Mouse (Mus musculus): ENCODE measurements around the gene Nrg3. TPM values are rescaled to one million over a fixed set of nuclear protein-coding genes. Genes with fewer than 3 reads are reported as not detected.

The Nrg3 gene
- polyA plus RNA-seq (2014; fragmentation: Nextera tagmentation; extraction: Ambion mirVana) = 1.1 and 1.3 TPM in 2 replicates

DNA sequence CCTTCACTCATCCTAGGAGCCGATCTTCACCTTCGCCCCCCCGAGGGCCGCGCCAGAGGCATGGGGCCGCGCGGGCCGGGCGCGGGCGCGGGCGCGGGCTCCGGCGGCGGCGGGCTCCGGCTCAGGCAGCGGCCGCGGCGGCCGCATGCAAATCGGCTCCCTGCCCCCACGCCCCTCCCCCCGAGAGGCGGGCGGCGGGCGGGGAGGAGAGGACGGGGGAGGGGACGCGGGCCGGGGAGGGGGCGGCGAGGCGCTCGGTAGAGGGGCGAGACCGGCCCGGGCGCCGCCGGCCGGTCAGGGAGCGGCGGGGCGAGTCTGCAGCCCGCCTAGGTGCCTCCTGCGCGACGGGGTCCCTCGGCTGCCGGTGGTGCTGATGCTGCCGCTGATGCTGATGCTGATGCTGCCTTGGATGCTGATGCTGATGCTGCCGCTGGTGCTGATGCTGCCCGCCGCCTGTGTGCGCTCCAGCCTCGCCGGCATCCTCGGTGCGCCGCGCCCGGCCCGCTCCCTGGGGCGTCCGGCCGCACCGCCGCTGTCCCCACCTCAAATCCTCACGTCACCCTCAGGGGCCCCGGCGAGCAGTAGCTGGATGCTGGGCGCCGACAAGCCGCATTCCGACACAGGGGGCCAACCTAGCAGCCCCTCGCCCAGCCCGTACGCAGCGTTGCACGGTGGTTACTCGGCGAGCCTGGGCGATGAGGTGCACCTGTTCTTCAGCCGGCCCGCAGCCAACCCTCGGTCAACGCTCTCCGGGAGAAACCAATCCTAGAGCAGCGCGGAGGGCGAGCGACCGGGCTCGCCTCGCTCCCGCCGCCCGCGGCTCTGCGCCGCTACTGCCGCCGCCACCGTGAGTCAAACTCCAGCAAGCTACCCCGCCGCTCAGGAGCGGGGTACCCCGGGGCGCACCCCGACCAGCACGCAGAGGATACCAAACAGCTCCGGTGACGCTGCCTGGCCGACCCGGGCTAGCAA, at the start of gene Nrg3:
Gene Nrg3 (minus strand): TSS at position 299 of the 972 bp plus-strand sequence.
- peak within 1 kb of the TSS; percentile 50 for H3K4me3 ChIP-seq (ENCODE audit: low read length)
- peaks cover 65% of the 10 kb centered on the region for H3K27me3 ChIP-seq (ENCODE audit: control insufficient read depth, insufficient read depth, low read length)
- no peaks in the 10 kb centered on the region for H3K36me3 ChIP-seq (ENCODE audit: control insufficient read depth, insufficient read depth, low read length)
- peak within 1 kb of the TSS; percentile 85 for H3K4me2 ChIP-seq (replicated peaks; ENCODE audit: low read depth, low read length)
- WGBS = under 1% methylated on average over 87 of the region's 121 CpGs
- ATAC-seq (ENCODE audit: low FRiP score, low TSS enrichment) = peak; percentile 78
- H3K9ac ChIP-seq (ENCODE audit: low read depth, low read length) = peak within 1 kb of the TSS; percentile 40; the same call in 1 of the 2 replicates
- no peak within 1 kb of the TSS for H3K27ac ChIP-seq (ENCODE audit: low read depth, low read length)
- H3K4me1 ChIP-seq (ENCODE audit: control insufficient read depth, insufficient read depth, low read length) = 0 out of 2 replicates have a peak, but pooled peaks cover 2% of the 10 kb centered on the region
- no peaks in the 10 kb centered on the region for H3K9me3 ChIP-seq (ENCODE audit: control insufficient read depth, low read length)

DNA sequence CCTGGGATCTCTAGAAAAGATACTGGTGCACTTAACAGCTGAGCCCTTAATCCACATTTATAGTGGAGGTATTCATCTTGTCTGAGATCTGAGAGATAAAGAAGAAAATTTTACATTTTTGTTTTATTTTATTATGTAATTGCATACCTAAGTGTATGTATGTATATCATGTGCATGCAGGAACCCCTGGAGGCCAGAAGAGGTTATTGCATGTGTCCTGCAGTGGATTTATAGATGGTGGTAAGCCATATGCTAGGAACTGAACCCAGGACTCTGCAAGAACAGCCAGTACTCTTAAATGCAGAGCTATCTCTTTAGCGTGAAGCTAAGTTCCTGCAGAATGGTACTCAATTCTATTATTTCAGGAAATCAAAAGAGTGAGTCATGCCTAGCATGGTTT, 36.1 kb upstream of the Nrg3 start:
- no peak for ATAC-seq (ENCODE audit: low FRiP score, low TSS enrichment)
- Histone ChIP-seq H3K36me3 (ENCODE audit: control insufficient read depth, insufficient read depth, low read length) (no peaks in the 10 kb centered on the region), H3K27ac (ENCODE audit: low read depth, low read length) (no peak overlapping the region), H3K9me3 (ENCODE audit: control insufficient read depth, low read length) (no peaks in the 10 kb centered on the region), H3K27me3 (ENCODE audit: control insufficient read depth, insufficient read depth, low read length) (no peaks in the 10 kb centered on the region), H3K4me3 (ENCODE audit: low read length) (no peak overlapping the region), H3K4me1 (ENCODE audit: control insufficient read depth, insufficient read depth, low read length) (no peaks in the 10 kb centered on the region), H3K4me2 (replicated peaks; ENCODE audit: low read depth, low read length) (no peak overlapping the region), H3K9ac (ENCODE audit: low read depth, low read length) (no peak overlapping the region)
- WGBS = 89% methylated on average over 1 of the region's 1 CpGs

DNA sequence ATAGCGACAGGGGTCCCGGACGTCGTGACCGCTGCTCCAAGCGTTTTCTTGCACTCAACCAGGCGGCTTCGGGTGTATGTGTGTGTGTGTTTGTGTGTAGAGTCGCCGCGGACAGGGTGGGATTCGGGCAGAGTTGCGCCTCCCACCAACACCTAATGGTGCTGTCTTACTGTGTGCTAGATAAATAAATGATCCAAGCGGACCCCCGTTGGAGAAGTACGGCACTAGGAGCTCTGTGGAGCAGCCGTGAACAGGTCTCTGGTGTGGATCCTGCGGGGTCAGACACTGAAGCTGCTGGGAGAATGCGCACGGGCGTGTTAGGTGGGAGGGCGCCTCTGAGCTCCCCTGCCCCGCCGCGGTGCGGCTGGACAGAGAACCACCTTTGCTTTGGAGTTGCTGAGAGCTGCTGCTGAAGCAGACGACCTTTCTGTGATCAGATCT, 903 bp upstream of the Nrg3 start:
- 0 out of 2 replicates have a peak, but pooled peaks have one; percentile 16 for ATAC-seq (ENCODE audit: low FRiP score, low TSS enrichment)

DNA sequence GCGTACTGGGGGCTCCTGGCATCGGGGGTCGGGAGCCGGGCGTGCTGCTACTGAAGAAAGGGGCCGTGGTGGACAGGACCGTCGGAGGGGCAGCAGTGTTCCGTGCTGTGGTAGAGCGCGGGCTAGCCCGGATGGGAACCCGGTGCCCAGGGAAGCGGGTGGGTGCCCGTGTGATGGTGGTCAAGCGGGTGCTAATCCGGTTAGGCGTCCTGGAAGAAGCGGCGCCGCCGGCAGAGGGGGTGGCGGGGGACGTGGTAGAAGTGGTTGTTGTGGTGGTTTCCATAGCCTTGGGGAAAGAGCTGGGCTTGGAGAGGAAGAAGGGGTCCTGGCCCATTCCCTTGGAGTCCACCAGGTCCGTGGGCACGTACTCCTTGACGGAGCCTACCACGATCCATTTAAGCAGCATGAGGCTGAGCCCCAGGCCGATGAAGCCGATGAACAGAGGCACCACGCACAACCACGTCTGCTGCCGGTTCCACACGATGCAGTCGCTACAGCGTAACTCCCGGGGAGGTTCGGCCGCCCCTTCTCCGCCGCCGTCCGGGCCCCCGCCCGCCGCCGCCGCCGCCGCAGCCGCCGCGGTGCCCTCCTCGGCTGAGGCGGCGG, 639 bp downstream of the Nrg3 start:
- Histone ChIP-seq H3K9ac (ENCODE audit: low read depth, low read length) (peak overlapping the region; percentile 40; the same call in 1 of the 2 replicates), H3K27me3 (ENCODE audit: control insufficient read depth, insufficient read depth, low read length) (peaks cover 65% of the 10 kb centered on the region), H3K4me3 (ENCODE audit: low read length) (peak overlapping the region; percentile 50), H3K4me2 (replicated peaks; ENCODE audit: low read depth, low read length) (peak overlapping the region; percentile 85), H3K9me3 (ENCODE audit: control insufficient read depth, low read length) (no peaks in the 10 kb centered on the region), H3K27ac (ENCODE audit: low read depth, low read length) (no peak overlapping the region), H3K36me3 (ENCODE audit: control insufficient read depth, insufficient read depth, low read length) (no peaks in the 10 kb centered on the region), H3K4me1 (ENCODE audit: control insufficient read depth, insufficient read depth, low read length) (0 out of 2 replicates have a peak, but pooled peaks cover 2% of the 10 kb centered on the region)
- 3% methylated on average over 41 of the region's 56 CpGs for WGBS
- ATAC-seq (ENCODE audit: low FRiP score, low TSS enrichment) = peak; percentile 36

More for the DNA sequence above, 903 bp upstream of the Nrg3 start:
- Histone ChIP-seq H3K4me2 (replicated peaks; ENCODE audit: low read depth, low read length) (peak overlapping the region; percentile 85), H3K4me3 (ENCODE audit: low read length) (peak overlapping the region; percentile 50), H3K9me3 (ENCODE audit: control insufficient read depth, low read length) (no peaks in the 10 kb centered on the region), H3K36me3 (ENCODE audit: control insufficient read depth, insufficient read depth, low read length) (no peaks in the 10 kb centered on the region), H3K9ac (ENCODE audit: low read depth, low read length) (no peak overlapping the region), H3K27ac (ENCODE audit: low read depth, low read length) (no peak overlapping the region), H3K27me3 (ENCODE audit: control insufficient read depth, insufficient read depth, low read length) (peaks cover 65% of the 10 kb centered on the region), H3K4me1 (ENCODE audit: control insufficient read depth, insufficient read depth, low read length) (0 out of 2 replicates have a peak, but pooled peaks cover 2% of the 10 kb centered on the region)
- WGBS = 3% methylated on average over 27 of the region's 27 CpGs

DNA sequence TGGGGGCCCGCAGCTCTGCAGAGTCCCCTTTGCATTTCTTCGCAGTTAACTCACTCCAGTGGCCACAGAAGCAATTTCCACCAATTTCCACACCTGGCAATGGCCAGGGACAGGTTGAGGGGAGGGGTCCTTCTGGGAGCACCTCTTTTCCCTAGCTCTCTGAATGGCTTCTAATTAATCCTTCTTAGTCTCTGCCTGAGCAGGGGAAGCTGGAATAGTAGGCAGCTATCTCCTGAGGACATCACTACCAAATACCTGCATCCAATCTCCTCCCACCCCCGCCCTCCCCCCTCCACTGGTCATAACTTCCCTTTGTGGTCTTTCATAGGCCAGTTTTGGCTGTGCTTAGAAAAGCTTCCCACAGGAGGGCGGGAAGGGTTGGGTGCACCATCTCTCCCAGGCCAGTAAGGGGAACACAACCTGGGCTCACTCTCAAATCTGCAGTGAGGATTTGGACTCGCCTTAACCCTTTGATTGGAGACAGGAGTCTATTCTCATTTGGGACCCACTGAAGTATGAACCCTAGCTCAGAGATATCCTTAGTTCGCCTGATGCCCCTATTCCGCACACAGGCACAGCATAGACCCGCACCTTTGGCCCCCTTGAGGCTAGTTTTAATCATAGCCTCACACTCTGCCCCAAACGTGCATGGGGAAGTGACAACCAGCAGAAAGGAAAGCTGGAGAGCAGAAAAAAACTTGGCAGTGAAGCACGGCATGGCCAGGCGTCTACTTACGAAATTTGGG, 1.5 kb downstream of the Nrg3 start:
- Histone ChIP-seq H3K9ac (ENCODE audit: low read depth, low read length) (no peak overlapping the region), H3K27ac (ENCODE audit: low read depth, low read length) (no peak overlapping the region), H3K4me2 (replicated peaks; ENCODE audit: low read depth, low read length) (peak overlapping the region; percentile 85), H3K27me3 (ENCODE audit: control insufficient read depth, insufficient read depth, low read length) (peaks cover 61% of the 10 kb centered on the region), H3K36me3 (ENCODE audit: control insufficient read depth, insufficient read depth, low read length) (no peaks in the 10 kb centered on the region), H3K9me3 (ENCODE audit: control insufficient read depth, low read length) (no peaks in the 10 kb centered on the region), H3K4me3 (ENCODE audit: low read length) (peak overlapping the region; percentile 50), H3K4me1 (ENCODE audit: control insufficient read depth, insufficient read depth, low read length) (0 out of 2 replicates have a peak, but pooled peaks cover 2% of the 10 kb centered on the region)
- ATAC-seq (ENCODE audit: low FRiP score, low TSS enrichment) = 0 out of 2 replicates have a peak, but pooled peaks have one; percentile 33
- 6% methylated on average over 12 of the region's 12 CpGs for WGBS

DNA sequence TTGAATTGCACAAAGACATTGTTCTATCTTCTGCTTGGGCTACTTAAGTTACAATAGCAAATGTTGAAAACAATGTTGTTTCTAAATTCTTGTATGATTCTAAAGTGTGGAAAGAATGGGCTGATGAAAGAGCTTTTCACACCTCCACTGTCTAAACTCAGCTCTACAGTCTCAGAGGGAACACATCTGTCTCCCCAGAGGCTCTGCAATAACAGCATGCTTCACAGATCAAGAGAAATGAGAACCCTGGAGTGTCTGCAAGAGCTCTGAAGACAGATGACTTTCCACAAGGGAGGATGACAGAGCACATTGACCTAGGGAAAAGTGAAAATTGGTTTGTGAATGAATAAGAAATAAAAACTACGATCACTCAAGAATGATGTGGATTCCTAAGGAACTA, 27.4 kb downstream of the Nrg3 start:
- peak; percentile 75; the same call in 1 of the 2 replicates for ATAC-seq (ENCODE audit: low FRiP score, low TSS enrichment)
- Histone ChIP-seq H3K9ac (ENCODE audit: low read depth, low read length) (no peak overlapping the region), H3K36me3 (ENCODE audit: control insufficient read depth, insufficient read depth, low read length) (no peaks in the 10 kb centered on the region), H3K27ac (ENCODE audit: low read depth, low read length) (no peak overlapping the region), H3K9me3 (ENCODE audit: control insufficient read depth, low read length) (no peaks in the 10 kb centered on the region), H3K4me2 (replicated peaks; ENCODE audit: low read depth, low read length) (no peak overlapping the region), H3K4me1 (ENCODE audit: control insufficient read depth, insufficient read depth, low read length) (no peaks in the 10 kb centered on the region), H3K27me3 (ENCODE audit: control insufficient read depth, insufficient read depth, low read length) (no peaks in the 10 kb centered on the region), H3K4me3 (ENCODE audit: low read length) (no peak overlapping the region)
- 43% methylated on average over 1 of the region's 1 CpGs for WGBS

DNA sequence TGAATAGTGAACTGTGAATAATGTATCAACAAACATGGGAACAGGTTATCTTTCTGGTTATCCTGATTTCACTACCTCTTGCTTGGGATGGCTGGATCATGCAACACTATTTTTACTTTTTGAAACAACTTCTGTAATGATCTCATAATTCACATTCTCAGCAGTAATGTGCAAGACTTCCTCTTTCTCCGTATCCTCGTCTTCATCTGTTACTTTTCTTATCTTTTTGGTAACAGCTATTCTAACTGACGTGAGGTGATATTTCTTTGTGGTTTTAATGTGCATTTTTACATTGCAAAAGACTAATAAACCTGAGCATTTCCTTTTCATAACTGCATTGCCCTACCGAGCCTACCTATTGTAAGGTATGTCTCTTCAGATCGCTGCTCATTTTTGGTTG, 44.4 kb downstream of the Nrg3 start:
- no peak for ATAC-seq (ENCODE audit: low FRiP score, low TSS enrichment)
- Histone ChIP-seq H3K4me3 (ENCODE audit: low read length) (no peak overlapping the region), H3K4me2 (replicated peaks; ENCODE audit: low read depth, low read length) (no peak overlapping the region), H3K4me1 (ENCODE audit: control insufficient read depth, insufficient read depth, low read length) (no peaks in the 10 kb centered on the region), H3K9me3 (ENCODE audit: control insufficient read depth, low read length) (no peaks in the 10 kb centered on the region), H3K36me3 (ENCODE audit: control insufficient read depth, insufficient read depth, low read length) (no peaks in the 10 kb centered on the region), H3K27ac (ENCODE audit: low read depth, low read length) (no peak overlapping the region), H3K9ac (ENCODE audit: low read depth, low read length) (no peak overlapping the region), H3K27me3 (ENCODE audit: control insufficient read depth, insufficient read depth, low read length) (no peaks in the 10 kb centered on the region)
- 88% methylated on average over 5 of the region's 5 CpGs for WGBS

DNA sequence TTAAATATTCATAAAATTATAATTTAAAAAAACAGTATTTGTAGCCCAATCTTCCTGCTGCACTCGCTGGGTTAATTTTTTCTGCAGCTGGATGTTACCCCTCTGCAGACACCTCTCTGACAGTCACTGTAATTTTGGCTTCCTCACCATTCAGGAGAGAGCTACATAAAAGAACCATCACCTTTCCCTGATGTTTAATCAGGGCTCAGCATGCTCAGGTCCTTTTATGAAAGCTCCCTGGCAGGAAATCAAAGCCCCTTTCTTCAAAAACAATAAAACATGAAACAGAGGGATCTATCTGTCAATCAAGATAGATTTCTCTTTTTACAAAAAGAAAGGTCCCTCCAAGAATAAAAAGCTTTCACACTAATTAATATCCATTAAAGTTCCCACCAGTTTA, 51.0 kb downstream of the Nrg3 start:
- no peaks in the 10 kb centered on the region for H3K4me1 ChIP-seq (ENCODE audit: control insufficient read depth, insufficient read depth, low read length)
- no peak overlapping the region for H3K4me3 ChIP-seq (ENCODE audit: low read length)
- no peak overlapping the region for H3K9ac ChIP-seq (ENCODE audit: low read depth, low read length)
- H3K9me3 ChIP-seq (ENCODE audit: control insufficient read depth, low read length) = no peaks in the 10 kb centered on the region
- H3K27ac ChIP-seq (ENCODE audit: low read depth, low read length) = no peak overlapping the region
- H3K36me3 ChIP-seq (ENCODE audit: control insufficient read depth, insufficient read depth, low read length) = no peaks in the 10 kb centered on the region
- H3K27me3 ChIP-seq (ENCODE audit: control insufficient read depth, insufficient read depth, low read length) = no peaks in the 10 kb centered on the region
- no peak for ATAC-seq (ENCODE audit: low FRiP score, low TSS enrichment)
- WGBS = 60% methylated on average over 1 of the region's 1 CpGs
- H3K4me2 ChIP-seq (replicated peaks; ENCODE audit: low read depth, low read length) = no peak overlapping the region

Data from kidney, embryonic 14.5 days (tissue).